Mouse (Mus musculus): ENCODE measurements around the gene Zmiz1. TPM values are rescaled to one million over a fixed set of nuclear protein-coding genes. Genes with fewer than 3 reads are reported as not detected.
A peak's percentile ranks its signal among the peaks of the same experiment; 100 is the strongest.

The Zmiz1 gene
- polyA plus RNA-seq, 1 experiment from 2014 or later, result 26.3 TPM

DNA sequence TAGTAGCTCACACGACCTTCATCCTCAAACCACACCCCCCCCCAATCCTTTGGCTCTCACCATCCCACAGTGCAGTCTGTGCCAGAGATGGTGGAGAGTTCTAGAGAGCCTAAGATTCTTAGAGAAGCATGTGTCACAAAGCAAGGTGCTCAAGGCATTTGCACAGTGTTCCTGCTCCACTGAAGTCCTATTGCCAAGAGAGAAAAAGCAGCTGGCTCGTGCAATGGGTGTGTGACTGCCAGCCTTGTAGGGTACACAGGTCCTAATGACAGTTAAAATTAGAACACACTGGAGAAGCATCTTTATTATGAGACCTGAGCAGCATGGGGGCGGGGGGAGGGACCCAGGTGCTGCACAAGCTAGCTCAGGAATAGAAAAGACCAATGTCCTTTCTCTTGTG, 18.2 kb upstream of the Zmiz1 start:
- H3K4me3 ChIP-seq (replicated peaks), result no peak overlapping the region
- H3K4me1 ChIP-seq (replicated peaks), result no peaks in the 10 kb centered on the region
- no peaks in the 10 kb centered on the region for H3K27me3 ChIP-seq (replicated peaks)
- H3K4me2 ChIP-seq (replicated peaks), result no peak overlapping the region
- H3K36me3 ChIP-seq, result no peaks in the 10 kb centered on the region
- H3K9me3 ChIP-seq, result no peaks in the 10 kb centered on the region
- 64% methylated on average over 3 of the region's 3 CpGs for WGBS
- no peak overlapping the region for H3K27ac ChIP-seq
- ATAC-seq, result no peak
- H3K9ac ChIP-seq, result no peak overlapping the region

DNA sequence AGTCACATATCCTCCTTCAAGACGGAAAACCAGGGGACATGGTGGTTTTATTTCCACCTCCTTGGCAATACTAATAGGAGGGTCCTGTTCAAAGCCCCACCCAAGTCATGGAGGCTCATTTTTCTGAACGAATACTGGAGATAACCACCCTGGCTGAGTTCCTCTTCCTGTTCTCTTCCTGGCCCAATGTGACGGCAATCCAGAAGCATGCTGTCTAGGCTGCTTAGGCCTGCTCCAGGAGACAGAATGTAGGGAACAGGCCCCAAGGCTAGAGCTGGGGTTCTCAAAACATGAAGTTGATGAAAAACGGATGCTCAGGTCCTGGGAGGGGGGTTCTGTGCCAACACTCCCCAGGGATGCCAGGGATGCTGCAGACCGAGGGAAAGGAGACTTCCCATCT, 17.5 kb upstream of the Zmiz1 start:
- WGBS, result 72% methylated on average over 5 of the region's 5 CpGs

DNA sequence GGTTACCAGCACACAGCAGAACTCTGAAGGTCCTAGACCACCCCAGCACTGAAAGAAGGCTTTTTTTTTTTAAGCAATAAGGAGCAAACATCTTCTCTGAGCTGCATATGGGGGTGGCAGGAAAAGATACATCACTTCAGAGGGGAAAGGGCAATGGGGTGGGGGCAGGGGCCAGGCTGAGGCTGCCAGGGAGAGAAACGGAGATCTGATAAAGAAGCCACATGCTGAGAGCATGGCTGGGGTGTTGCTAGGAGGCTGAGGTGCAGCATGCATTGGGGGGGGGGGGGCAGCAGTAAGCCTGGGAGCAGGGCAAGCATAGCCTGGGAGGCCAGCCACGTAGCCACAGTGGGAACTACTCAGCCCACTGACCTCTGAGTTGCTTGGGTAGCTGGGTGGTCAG, 16.3 kb upstream of the Zmiz1 start:
- Histone ChIP-seq H3K9ac (no peak overlapping the region), H3K27ac (no peak overlapping the region), H3K4me3 (replicated peaks) (no peak overlapping the region), H3K27me3 (replicated peaks) (no peaks in the 10 kb centered on the region), H3K9me3 (no peaks in the 10 kb centered on the region), H3K36me3 (no peaks in the 10 kb centered on the region), H3K4me1 (replicated peaks) (no peaks in the 10 kb centered on the region), H3K4me2 (replicated peaks) (no peak overlapping the region)
- ATAC-seq, result no peak
- WGBS, result 54% methylated on average over 2 of the region's 2 CpGs

More for the DNA sequence above, 17.5 kb upstream of the Zmiz1 start:
- Histone ChIP-seq H3K27me3 (replicated peaks) (no peaks in the 10 kb centered on the region), H3K4me1 (replicated peaks) (no peaks in the 10 kb centered on the region), H3K27ac (no peak overlapping the region), H3K9me3 (no peaks in the 10 kb centered on the region), H3K4me2 (replicated peaks) (no peak overlapping the region), H3K36me3 (no peaks in the 10 kb centered on the region), H3K9ac (no peak overlapping the region), H3K4me3 (replicated peaks) (no peak overlapping the region)
- no peak for ATAC-seq

DNA sequence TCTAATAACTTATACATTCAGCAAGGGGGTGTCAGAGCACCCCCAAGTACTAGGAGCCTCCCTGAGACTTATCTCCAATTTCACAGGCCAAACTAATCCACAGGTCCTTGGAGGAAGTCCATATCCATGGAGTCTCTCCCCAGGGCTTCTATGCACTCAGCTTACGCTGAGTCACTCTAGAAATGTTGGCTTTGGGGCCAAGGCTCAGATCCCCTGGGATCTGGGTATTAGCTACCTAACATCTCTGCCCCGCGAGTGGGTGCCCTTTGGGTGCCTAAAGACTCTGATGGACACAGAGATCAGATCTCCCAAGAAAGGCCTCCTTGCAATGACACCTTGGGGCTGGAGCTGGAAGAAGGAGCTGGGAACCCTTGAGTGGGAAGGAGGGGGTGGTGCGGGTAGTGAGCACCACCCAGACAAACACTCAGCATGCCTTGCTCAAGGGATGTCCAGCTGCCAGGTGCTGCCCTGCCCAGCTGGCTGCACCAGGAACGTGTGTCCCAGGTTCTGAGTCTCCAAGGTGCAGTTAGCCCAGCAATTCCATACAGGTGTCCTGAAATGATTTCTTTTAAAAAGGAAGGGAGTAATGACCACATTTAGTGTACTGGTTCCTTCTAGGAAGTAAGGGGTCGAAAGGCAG, 11.7 kb upstream of the Zmiz1 start:
- H3K27ac ChIP-seq, result no peak overlapping the region
- no peaks in the 10 kb centered on the region for H3K27me3 ChIP-seq (replicated peaks)
- H3K36me3 ChIP-seq, result no peaks in the 10 kb centered on the region
- H3K4me2 ChIP-seq (replicated peaks), result no peak overlapping the region
- H3K9me3 ChIP-seq, result no peaks in the 10 kb centered on the region
- no peak for ATAC-seq
- 0 out of 2 replicates have a peak, but pooled peaks cover 10% of the 10 kb centered on the region for H3K4me1 ChIP-seq (replicated peaks)
- no peak overlapping the region for H3K9ac ChIP-seq
- 84% methylated on average over 6 of the region's 6 CpGs for WGBS
- no peak overlapping the region for H3K4me3 ChIP-seq (replicated peaks)

DNA sequence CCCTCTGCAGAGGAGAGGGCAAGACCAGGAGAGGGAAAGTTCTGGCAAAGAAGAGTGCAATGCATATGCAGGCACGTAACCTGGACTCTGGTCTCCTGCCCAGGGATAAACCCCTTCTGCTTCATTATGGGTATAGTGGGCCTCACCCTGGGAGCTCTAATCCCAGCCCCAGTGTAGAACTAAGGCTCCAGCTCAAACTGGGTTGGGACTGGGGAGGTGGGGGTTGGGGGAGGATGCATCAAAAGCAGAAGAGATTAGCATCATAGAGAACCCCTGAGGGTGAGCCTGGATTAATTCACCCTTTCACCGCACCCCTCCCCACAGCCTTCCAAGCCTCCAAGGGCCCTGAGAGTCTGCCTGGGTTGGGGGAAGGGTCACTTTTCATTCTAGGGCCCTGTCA, 10.5 kb upstream of the Zmiz1 start:
- no peaks in the 10 kb centered on the region for H3K27me3 ChIP-seq (replicated peaks)
- H3K4me3 ChIP-seq (replicated peaks), result no peak overlapping the region
- no peak overlapping the region for H3K27ac ChIP-seq
- no peak overlapping the region for H3K9ac ChIP-seq
- WGBS, result 83% methylated on average over 2 of the region's 2 CpGs
- peaks cover 17% of the 10 kb centered on the region for H3K4me1 ChIP-seq (replicated peaks)
- H3K36me3 ChIP-seq, result no peaks in the 10 kb centered on the region
- ATAC-seq, result no peak
- no peaks in the 10 kb centered on the region for H3K9me3 ChIP-seq
- no peak overlapping the region for H3K4me2 ChIP-seq (replicated peaks)

DNA sequence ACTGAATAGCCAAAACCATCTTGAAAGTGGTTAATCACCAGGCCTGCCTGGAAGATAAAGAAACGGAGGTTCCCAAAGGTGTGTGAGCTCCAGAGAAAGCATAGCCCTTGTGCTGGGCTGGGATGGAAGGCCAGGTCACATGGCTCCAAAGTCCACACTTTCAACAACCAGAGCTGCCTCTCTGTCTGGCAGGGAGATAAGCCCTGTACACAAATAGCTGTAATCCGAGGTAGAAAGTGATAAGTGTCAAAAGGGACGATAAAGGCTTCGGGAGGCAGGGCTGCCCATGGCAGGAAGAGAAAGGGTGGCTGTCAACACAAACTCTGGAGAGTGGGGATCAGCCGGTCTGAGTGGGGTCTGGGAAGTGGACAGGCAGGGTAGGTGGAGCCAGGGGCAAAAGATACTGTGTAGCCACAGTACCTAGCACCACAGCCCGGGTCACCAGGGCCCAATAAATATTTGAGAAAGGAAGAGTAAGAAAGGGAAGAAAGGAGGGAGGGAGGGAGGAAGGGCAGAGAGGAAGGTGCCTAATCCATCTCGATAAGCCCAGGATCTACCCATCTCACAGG, 7.8 kb upstream of the Zmiz1 start:
- peak; percentile 84 for ATAC-seq
- Histone ChIP-seq H3K27me3 (replicated peaks) (no peaks in the 10 kb centered on the region), H3K36me3 (no peaks in the 10 kb centered on the region), H3K4me1 (replicated peaks) (peaks cover 25% of the 10 kb centered on the region), H3K4me3 (replicated peaks) (no peak overlapping the region), H3K9ac (no peak overlapping the region), H3K27ac (peak overlapping the region; percentile 72), H3K4me2 (replicated peaks) (peak overlapping the region; percentile 48), H3K9me3 (no peaks in the 10 kb centered on the region)
- 19% methylated on average over 7 of the region's 7 CpGs for WGBS

DNA sequence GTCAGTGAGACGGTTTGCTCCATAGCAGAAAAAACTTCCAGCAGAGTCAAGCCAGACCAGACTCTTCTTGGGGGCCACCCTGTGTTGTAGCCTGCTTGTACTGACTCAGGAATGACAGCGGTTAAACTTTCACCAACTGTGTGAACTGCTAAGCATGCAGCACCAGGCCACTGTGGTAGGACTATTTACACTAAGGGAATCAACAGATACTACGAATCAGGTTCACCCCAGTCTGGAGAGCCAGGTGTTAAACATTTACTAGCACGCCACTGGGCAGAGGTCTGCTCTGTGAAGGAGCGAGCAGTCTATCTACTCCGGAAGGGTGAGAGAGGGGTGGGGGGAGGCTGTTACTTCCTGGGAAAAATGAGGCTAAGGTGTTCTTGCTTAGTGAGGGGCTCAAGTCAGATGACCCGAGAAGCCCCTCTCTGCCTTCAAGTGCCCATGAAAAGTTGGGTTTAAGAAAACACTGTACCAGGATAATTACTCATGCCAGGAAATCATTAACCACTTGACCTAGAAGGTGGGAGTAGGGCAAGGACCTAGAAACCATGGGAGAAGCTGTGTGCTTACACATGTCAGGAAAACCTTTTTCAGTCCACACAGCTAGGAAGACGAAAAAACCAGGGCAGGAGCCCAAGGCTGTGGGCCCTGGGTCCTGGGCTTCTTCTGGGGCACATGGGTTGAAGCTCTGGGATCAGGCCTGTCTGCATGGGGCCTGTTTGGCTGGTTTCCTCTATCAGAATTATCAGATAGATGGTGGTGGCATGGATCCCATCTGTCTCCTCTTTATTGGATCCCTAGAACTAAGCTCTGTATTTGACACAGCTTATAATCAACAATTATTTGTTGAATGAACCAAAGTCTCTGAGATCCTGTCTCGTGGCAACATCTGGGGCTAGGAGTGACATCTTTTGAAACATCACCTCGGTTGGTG, 7.0 kb upstream of the Zmiz1 start:
- H3K36me3 ChIP-seq, result no peaks in the 10 kb centered on the region
- peak; percentile 87 for ATAC-seq
- no peak overlapping the region for H3K9ac ChIP-seq
- no peaks in the 10 kb centered on the region for H3K27me3 ChIP-seq (replicated peaks)
- H3K9me3 ChIP-seq, result no peaks in the 10 kb centered on the region
- H3K4me3 ChIP-seq (replicated peaks), result no peak overlapping the region
- H3K27ac ChIP-seq, result peak overlapping the region; percentile 80
- H3K4me2 ChIP-seq (replicated peaks), result peak overlapping the region; percentile 48
- peaks cover 30% of the 10 kb centered on the region for H3K4me1 ChIP-seq (replicated peaks)
- 30% methylated on average over 10 of the region's 10 CpGs for WGBS

DNA sequence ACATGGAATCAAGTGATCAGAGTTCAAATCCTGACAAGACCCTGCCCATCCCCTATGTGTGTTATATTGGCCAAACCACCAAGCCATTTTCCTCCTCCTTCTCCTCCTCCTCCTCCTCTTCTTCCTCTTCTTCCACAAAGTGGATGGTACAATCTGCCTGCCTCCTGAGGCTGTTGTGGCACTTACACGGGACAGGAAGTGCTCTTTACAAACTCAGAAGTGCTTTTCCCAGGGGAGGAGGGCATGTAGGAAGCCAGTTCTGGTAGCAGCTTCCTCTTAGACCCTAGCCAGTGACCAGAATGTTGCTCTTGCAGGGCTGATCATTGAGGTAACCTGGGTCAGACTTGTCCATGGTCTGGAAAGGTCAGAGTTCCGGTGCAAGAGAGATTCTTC, 6.4 kb upstream of the Zmiz1 start:
- H3K36me3 ChIP-seq, result no peaks in the 10 kb centered on the region
- no peak overlapping the region for H3K9ac ChIP-seq
- no peak for ATAC-seq
- no peaks in the 10 kb centered on the region for H3K27me3 ChIP-seq (replicated peaks)
- no peak overlapping the region for H3K4me3 ChIP-seq (replicated peaks)
- H3K4me1 ChIP-seq (replicated peaks), result peaks cover 30% of the 10 kb centered on the region
- no peak overlapping the region; the same call in 1 of the 2 replicates for H3K27ac ChIP-seq
- H3K4me2 ChIP-seq (replicated peaks), result no peak overlapping the region
- whole genome bisulfite sequencing, result 37% methylated on average over 2 of the region's 2 CpGs
- H3K9me3 ChIP-seq, result no peaks in the 10 kb centered on the region

DNA sequence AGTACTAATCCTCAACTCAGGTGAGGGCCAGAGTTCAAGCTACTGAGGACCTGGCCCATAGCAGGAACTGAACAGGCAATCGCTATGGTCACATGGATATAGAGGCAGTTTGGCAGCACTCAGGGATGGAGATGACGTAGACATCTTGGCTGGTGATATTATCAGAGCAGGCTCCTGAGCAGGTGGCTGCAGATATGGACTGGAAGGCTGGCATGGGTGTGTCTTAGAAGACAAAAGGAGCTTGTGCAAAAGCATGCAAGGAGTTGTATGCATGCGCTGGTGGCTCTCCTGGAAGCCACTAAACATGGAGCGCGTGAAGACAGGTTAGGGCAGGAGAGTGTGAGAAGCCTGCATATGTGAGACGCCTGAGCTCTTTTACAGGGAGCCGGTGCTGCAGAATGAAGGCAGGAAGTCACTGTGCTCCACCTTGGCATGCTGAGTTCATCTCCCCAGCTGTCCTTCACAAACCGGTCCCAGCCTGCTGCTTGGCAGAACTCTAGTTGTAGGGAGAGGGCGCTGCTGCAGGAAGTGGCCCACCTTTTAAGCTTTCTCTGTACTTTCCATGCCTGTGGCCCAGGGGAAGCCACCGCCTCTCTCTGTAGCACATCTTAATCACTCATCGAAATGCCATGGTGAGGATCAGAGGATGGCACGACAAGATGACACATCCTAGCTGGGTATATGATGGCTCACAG, 4.8 kb upstream of the Zmiz1 start:
- no peaks in the 10 kb centered on the region for H3K36me3 ChIP-seq
- no peaks in the 10 kb centered on the region for H3K9me3 ChIP-seq
- H3K4me3 ChIP-seq (replicated peaks), result no peak overlapping the region
- H3K4me1 ChIP-seq (replicated peaks), result peaks cover 30% of the 10 kb centered on the region
- no peaks in the 10 kb centered on the region for H3K27me3 ChIP-seq (replicated peaks)
- H3K9ac ChIP-seq, result no peak overlapping the region
- no peak overlapping the region for H3K4me2 ChIP-seq (replicated peaks)
- 76% methylated on average over 12 of the region's 12 CpGs for WGBS
- no peak for ATAC-seq
- H3K27ac ChIP-seq, result no peak overlapping the region

DNA sequence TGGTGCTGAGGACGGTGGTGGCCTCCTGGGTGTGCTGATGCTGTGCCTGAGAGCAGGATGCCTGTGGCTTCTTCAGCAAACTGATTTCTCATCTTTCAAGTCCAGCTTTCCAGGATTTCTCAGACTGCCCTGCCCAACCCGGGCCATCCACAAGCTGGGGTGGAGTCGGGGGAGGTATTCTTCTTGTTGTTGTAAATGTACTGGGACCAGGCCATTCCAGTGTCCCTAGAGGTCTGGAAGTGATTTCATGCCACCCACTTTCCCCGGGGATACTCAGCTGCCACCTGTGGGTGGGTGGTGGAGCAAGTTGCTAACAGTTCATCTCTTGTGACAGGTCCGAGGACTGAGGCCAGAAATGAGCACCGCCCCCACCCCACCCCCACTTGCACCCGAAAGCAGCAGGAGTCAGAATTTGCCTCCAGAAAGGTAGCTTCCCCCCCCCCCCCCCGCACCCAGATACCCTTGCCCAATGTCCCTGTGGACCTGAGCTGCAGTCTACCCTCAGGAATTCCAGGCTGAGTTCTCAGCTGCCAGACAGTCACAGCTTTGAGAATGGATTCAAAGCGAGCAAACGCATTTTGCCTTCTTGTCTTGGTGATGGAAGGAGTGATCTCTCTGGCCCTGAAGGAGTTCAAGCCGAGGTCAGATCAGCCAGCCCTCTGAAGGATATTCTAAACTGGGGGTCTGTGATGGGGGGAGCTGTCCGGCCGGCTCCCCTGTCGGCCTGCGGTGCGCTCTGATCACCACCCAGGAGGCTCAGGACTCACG, 2.1 kb upstream of the Zmiz1 start:
- no peak for ATAC-seq
- peak overlapping the region; percentile 61 for H3K9ac ChIP-seq
- peak overlapping the region; percentile 89 for H3K4me3 ChIP-seq (replicated peaks)
- peaks cover 30% of the 10 kb centered on the region for H3K4me1 ChIP-seq (replicated peaks)
- no peaks in the 10 kb centered on the region for H3K27me3 ChIP-seq (replicated peaks)
- H3K9me3 ChIP-seq, result no peaks in the 10 kb centered on the region
- H3K4me2 ChIP-seq (replicated peaks), result peak overlapping the region; percentile 99
- H3K27ac ChIP-seq, result peak overlapping the region; percentile 100
- 6% methylated on average over 17 of the region's 17 CpGs for WGBS
- H3K36me3 ChIP-seq, result no peaks in the 10 kb centered on the region

DNA sequence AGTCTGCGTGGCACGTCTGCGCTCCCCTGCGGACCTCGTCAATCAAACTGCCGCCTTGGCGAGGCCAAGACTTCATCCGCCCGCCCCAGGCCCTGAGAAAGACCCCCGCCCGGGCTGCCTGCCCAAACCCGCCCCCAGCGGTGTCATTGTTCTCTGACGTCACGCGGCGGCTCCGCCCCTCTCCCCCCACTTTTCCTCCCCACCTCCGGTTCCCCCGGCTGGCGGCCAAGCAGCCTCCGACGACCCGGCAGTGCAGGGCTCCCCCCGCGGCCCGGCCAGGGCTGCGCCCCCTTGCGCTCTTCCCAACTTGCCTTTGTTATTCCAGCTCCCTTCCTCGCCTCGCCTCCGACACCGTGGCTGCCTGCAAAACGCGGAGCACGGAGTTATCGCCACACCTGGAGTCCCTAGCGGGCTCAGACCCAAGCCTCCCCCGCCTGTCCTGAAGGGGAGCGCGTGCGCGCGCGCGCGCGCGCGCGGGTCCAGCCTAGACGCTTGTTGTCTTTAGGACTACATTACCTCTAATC, 1.5 kb upstream of the Zmiz1 start:
- peak overlapping the region; percentile 61 for H3K9ac ChIP-seq
- H3K27ac ChIP-seq, result peak overlapping the region; percentile 100
- H3K27me3 ChIP-seq (replicated peaks), result no peaks in the 10 kb centered on the region
- H3K36me3 ChIP-seq, result no peaks in the 10 kb centered on the region
- no peaks in the 10 kb centered on the region for H3K9me3 ChIP-seq
- peak overlapping the region; percentile 99 for H3K4me2 ChIP-seq (replicated peaks)
- peaks cover 32% of the 10 kb centered on the region for H3K4me1 ChIP-seq (replicated peaks)
- 1% methylated on average over 50 of the region's 52 CpGs for WGBS
- peak overlapping the region; percentile 89 for H3K4me3 ChIP-seq (replicated peaks)
- ATAC-seq, result peak; percentile 78
